Mouse (Mus musculus): Measurements from ENCODE around the gene Jarid2.

- TF ChIP-seq CTCF (IDR thresholded peaks at IDR 0.05; ENCODE audit: low read depth), result no peak
- no peak for TF ChIP-seq EP300 (optimal IDR thresholded peaks at IDR 0.05)
These were observed 22.9 kb upstream of the Jarid2 start for GRCm38 (mm10) chr13:44706206-44706915.

All from stomach, postnatal 0 days (tissue).